Comparison of ENCODE assay signal across 28 mouse cellular contexts in genomic region chr13:45744803-45745432, GRCm38 (mm10).
DNase-seq lines count a peak whose midpoint lies in the region; TF ChIP-seq lines count a peak whose summit lies in the region.
"Had no signal": no experiment of that assay in that cellular context is flagged by ENCODE, and none has a peak within 500 bp of the region (broad histone marks: within the 10 kb centered on the region; RNA-seq: fewer than 3 reads in every experiment).

No protein-coding gene starts in this region.

- H3K36me3 ChIP-seq in CH12.LX (replicated peaks in 1 of 2; ENCODE audit: control insufficient read depth in 1 of 2, insufficient read depth in 1 of 2, low read length in 1 of 2) = peaks cover 10 to 85% of the 10 kb centered on the region in 2 experiments
- H3K36me3 ChIP-seq: embryonic facial prominence, embryonic 10.5 days; embryonic facial prominence, embryonic 15.5 days; forebrain, embryonic 12.5 days; hindbrain, embryonic 13.5 days had no signal

- H3K9ac ChIP-seq in CH12.LX (ENCODE audit: insufficient read depth, low read depth) = no peak overlapping the region
- H3K9ac ChIP-seq: embryonic facial prominence, embryonic 15.5 days; forebrain, embryonic 12.5 days; hindbrain, embryonic 13.5 days; liver, embryonic 14.5 days had no signal

- no peak for TF ChIP-seq EP300 in CH12.LX (IDR thresholded peaks at IDR 0.05; ENCODE audit: low read length)

- no peaks in the 10 kb centered on the region; the same call in 1 of the 2 replicates for H3K79me2 ChIP-seq in CH12.LX (replicated peaks; ENCODE audit: control insufficient read depth, extremely low read depth, insufficient read depth, poor library complexity, severe bottlenecking)

- H3K4me2 ChIP-seq in CH12.LX (ENCODE audit: insufficient read depth, low read depth, poor library complexity, severe bottlenecking) = no peak overlapping the region
- H3K4me2 ChIP-seq: embryonic facial prominence, embryonic 15.5 days; forebrain, embryonic 12.5 days; heart, embryonic 11.5 days; hindbrain, embryonic 13.5 days had no signal

- peak; percentile 50 to 72 for DNase-seq in frontal cortex, adult 2 months (ENCODE audit: extremely low spot score in 1 of 2, low spot score in 1 of 2)
- no peak for DNase-seq in frontal cortex, postnatal 25 days (ENCODE audit: low spot score in 2 of 2)
- DNase-seq in left cerebral cortex, postnatal 36 days (ENCODE audit: low spot score in 2 of 2) = peak; percentile 65 to 69
- no peak for DNase-seq in left cerebral cortex, adult 11 months (ENCODE audit: low spot score)
- no peak for DNase-seq in CH12.LX (ENCODE audit: extremely low read depth)
- peak; percentile 75 for DNase-seq in brain, adult 2 months (ENCODE audit: low read depth, low spot score)
- no peak for DNase-seq in testis, postnatal 10 days (ENCODE audit: low spot score)
- DNase-seq: adrenal gland, adult 2 months; adrenal gland, postnatal 36 days; cerebellum, adult 2 months; cerebellum, postnatal 14 days; gastrocnemius, postnatal 25 days; heart, adult 18-20 months; heart, postnatal 36 days; kidney, adult 8-10 months; kidney, postnatal 4 days; lung, adult 2 months; lung, postnatal 10 days; thymus, adult 2 months; thymus, postnatal 4 days had no signal

- no peak overlapping the region for H3K27ac ChIP-seq in CH12.LX (ENCODE audit: insufficient read depth, low read depth)
- H3K27ac ChIP-seq: embryonic facial prominence, embryonic 10.5 days; embryonic facial prominence, embryonic 15.5 days; forebrain, embryonic 12.5 days; hindbrain, embryonic 13.5 days; kidney, postnatal 0 days; liver, embryonic 14.5 days; stomach, postnatal 0 days had no signal

- no peaks in the 10 kb centered on the region for H3K27me3 ChIP-seq in CH12.LX (replicated peaks)
- H3K27me3 ChIP-seq: embryonic facial prominence, embryonic 15.5 days; forebrain, embryonic 12.5 days; hindbrain, embryonic 13.5 days had no signal

- intact Hi-C loops in left cerebral cortex, postnatal 36 days (cut with DNase I) = loop anchor here (5.0 kb wide), 1 partner anchor 62 kb away; no protein-coding TSS in a partner anchor

- no peaks in the 10 kb centered on the region for H3K9me3 ChIP-seq in CH12.LX (replicated peaks; ENCODE audit: low read length)
- H3K9me3 ChIP-seq: embryonic facial prominence, embryonic 10.5 days; embryonic facial prominence, embryonic 15.5 days; forebrain, embryonic 12.5 days; hindbrain, embryonic 13.5 days had no signal

- in situ Hi-C loops in CH12.LX (cut with MboI; ENCODE audit: low pct_ligation_motif_present, low pct_unique_long_range_greater_than_20kb, low sequenced_read_pairs) = no loop called here

- TF ChIP-seq CTCF in CH12.LX (conservative IDR thresholded peaks at IDR 0.05 in 1 of 2, IDR thresholded peaks at IDR 0.05 in 1 of 2; ENCODE audit: low read depth in 2 of 2, low read length in 2 of 2) = no peak

- TF ChIP-seq RAD21 in CH12.LX (IDR thresholded peaks at IDR 0.05; ENCODE audit: low read depth, low read length) = no peak

- no peak for TF ChIP-seq POLR2A in CH12.LX (IDR thresholded peaks at IDR 0.05; ENCODE audit: low read depth, low read length)

- peaks cover 16 to 56% of the 10 kb centered on the region in 2 experiments for H3K4me1 ChIP-seq in CH12.LX (ENCODE audit: control insufficient read depth in 1 of 2, insufficient read depth in 2 of 2)

- dilution Hi-C loops in CH12.LX (cut with MboI; ENCODE audit: extremely low pct_ligation_motif_present, extremely low pct_unique_long_range_greater_than_20kb, low sequenced_read_pairs) = no loop called here

- H3K4me3 ChIP-seq in CH12.LX (replicated peaks in 1 of 3; ENCODE audit: low read depth in 2 of 3, low read length in 2 of 3, poor library complexity in 1 of 3) = no peak overlapping the region
- H3K4me3 ChIP-seq: embryonic facial prominence, embryonic 10.5 days; embryonic facial prominence, embryonic 15.5 days; forebrain, embryonic 12.5 days; hindbrain, embryonic 13.5 days had no signal

TF ChIP-seq in CH12.LX, 34 proteins besides CTCF, POLR2A, EP300 and RAD21:
- no peak for TF ChIP-seq ELF1 (IDR thresholded peaks at IDR 0.05; ENCODE audit: low read depth, low read length)
- TF ChIP-seq POLR2AphosphoS2 (IDR thresholded peaks at IDR 0.05; ENCODE audit: low read depth, low read length) = no peak
- TF ChIP-seq BHLHE40 (IDR thresholded peaks at IDR 0.05; ENCODE audit: low read depth, low read length) = 0 out of 2 replicates have a peak, but pooled peaks have one; percentile 5
- TF ChIP-seq IRF4 (IDR thresholded peaks at IDR 0.05; ENCODE audit: low read depth, low read length) = no peak

Comparison
In these comparisons a context has a peak if more than half of its experiments do, and no peak if none do; other contexts are left out.
1. DNase-seq: peak in frontal cortex, adult 2 months (2 of 2), left cerebral cortex, postnatal 36 days (2 of 2) and brain, adult 2 months (single experiment); none in frontal cortex, postnatal 25 days (0 of 2), left cerebral cortex, adult 11 months (single experiment), CH12.LX (single experiment) and testis, postnatal 10 days (single experiment).